Mouse (Mus musculus) cortical plate, adult 2 months (tissue): ENCODE data around the gene Tmtc1.

ENCODE experiments used
- CTCF ChIP-seq: fragments of 200-500 bp; IDR thresholded peaks from 2 replicates; pipeline ENCODE4 v1.5.1; 2011; ENCODE audit warnings: mild to moderate bottlenecking, control low read depth, low read length; ENCODE audit not compliant: insufficient read depth; ENCODE audit errors: extremely low read depth
- POLR2A ChIP-seq: fragments of 200-500 bp; IDR thresholded peaks from 2 replicates; pipeline ENCODE4 v1.6.1; 2011; ENCODE audit warnings: mild to moderate bottlenecking, low read length, control low read depth; ENCODE audit not compliant: insufficient read depth; ENCODE audit errors: extremely low read depth

- TF ChIP-seq POLR2A (no peak), CTCF (no peak)
These were observed 184.0 kb downstream of the Tmtc1 start for GRCm38 (mm10) chr6:148259979-148260728.
